Mouse (Mus musculus) splenic B cell, adult 2 months (primary cell): ENCODE results near the gene Adat3.
A peak's percentile ranks its signal among the peaks of the same experiment; 100 is the strongest.

Experiments
- DNase-seq: peaks from one replicate; pipeline ENCODE4 v3.0.0-alpha.2; 2011; ENCODE audit warnings: low read depth, low spot score
- H3K27me3 ChIP-seq: 2 replicates; pipeline ENCODE4 v1.6.1; 2012; ENCODE audit warnings: mild to moderate bottlenecking, low read length, moderate library complexity, mixed read lengths; ENCODE audit not compliant: control insufficient read depth, poor library complexity, insufficient read depth, severe bottlenecking
- H3K36me3 ChIP-seq: 2 replicates; pipeline ENCODE4 v1.6.1; 2012; ENCODE audit warnings: mild to moderate bottlenecking, low read length, moderate library complexity, mixed read lengths; ENCODE audit not compliant: control insufficient read depth, poor library complexity, insufficient read depth, severe bottlenecking

The Adat3 gene

GRCm38 (mm10) chr10:80602698-80603325, at the start of gene Adat3, which contains the start of gene Scamp4:
TSS of gene Adat3 (plus strand) at chr10:80602880.
TSS of gene Scamp4 (plus strand) at chr10:80602872.
- no peaks in the 10 kb centered on the region for H3K27me3 ChIP-seq
- peaks cover 3% of the 10 kb centered on the region for H3K36me3 ChIP-seq
- peak; percentile 95 for DNase-seq

GRCm38 (mm10) chr10:80553575-80553974, 49.1 kb upstream of the Adat3 start:
- DNase-seq, result no peak
- H3K36me3 ChIP-seq, result peaks cover 6% of the 10 kb centered on the region
- no peaks in the 10 kb centered on the region for H3K27me3 ChIP-seq

GRCm38 (mm10) chr10:80553997-80554396, 48.7 kb upstream of the Adat3 start:
- DNase-seq, result no peak
- H3K27me3 ChIP-seq, result no peaks in the 10 kb centered on the region
- H3K36me3 ChIP-seq, result peaks cover 6% of the 10 kb centered on the region

DNA sequence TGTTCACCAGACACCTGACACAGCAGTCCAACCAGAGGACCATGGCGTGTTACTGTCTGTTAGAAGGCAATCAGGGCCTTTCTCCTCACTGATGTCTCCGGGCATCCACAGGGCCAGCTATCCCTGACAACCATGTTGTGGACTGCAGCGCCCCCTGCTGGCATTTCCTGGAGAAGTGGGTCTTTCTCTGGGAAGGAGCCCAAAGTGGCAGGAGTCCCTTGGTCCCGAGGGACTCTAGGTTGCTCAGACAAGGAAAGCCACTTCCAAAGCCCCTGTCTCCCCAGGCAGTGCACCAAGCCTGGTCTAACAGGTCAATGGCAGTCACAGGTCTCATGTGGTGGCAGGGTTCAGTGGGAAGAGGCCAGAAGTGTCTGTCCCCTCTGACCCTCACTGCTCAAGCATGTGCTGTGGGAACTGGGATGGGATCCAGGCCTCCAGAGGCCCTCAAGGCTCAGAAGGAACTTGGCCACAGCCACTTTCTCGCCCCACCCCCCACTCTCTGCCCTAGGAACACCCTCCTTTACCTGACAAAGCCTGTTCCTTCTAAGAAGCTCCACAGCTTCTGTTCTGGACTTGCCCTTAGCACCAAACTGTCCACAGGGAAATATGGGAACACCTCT, 45.2 kb upstream of the Adat3 start:
- DNase-seq, result peak; percentile 65
- Histone ChIP-seq H3K27me3 (no peaks in the 10 kb centered on the region), H3K36me3 (no peaks in the 10 kb centered on the region; the same call in 1 of the 2 replicates)

DNA sequence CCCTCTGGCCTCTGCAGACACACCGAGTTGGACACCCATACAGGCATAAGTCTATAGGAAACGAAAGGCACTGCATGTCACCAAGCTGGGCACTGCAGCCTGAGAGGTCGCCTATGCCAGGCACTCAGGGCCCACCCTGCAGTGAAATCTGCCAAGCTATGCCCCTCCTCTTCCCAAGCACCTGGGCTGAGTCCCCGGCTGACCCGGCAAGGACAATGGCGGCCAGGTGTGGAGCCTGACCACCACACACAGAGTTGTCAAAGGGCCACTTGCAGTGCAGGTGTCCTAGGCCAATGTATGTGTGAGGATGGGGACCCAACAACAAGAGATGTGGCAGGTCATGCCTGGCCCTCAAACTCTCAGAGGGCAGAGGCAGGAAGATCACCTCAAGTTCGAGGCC, 43.2 kb upstream of the Adat3 start:
- H3K36me3 ChIP-seq, result no peaks in the 10 kb centered on the region

GRCm38 (mm10) chr10:80560621-80561020, 42.1 kb upstream of the Adat3 start:
- no peak for DNase-seq
- Histone ChIP-seq H3K36me3 (no peaks in the 10 kb centered on the region), H3K27me3 (no peaks in the 10 kb centered on the region)

More for the DNA sequence above, 43.2 kb upstream of the Adat3 start:
- no peak for DNase-seq
- H3K27me3 ChIP-seq, result no peaks in the 10 kb centered on the region

DNA sequence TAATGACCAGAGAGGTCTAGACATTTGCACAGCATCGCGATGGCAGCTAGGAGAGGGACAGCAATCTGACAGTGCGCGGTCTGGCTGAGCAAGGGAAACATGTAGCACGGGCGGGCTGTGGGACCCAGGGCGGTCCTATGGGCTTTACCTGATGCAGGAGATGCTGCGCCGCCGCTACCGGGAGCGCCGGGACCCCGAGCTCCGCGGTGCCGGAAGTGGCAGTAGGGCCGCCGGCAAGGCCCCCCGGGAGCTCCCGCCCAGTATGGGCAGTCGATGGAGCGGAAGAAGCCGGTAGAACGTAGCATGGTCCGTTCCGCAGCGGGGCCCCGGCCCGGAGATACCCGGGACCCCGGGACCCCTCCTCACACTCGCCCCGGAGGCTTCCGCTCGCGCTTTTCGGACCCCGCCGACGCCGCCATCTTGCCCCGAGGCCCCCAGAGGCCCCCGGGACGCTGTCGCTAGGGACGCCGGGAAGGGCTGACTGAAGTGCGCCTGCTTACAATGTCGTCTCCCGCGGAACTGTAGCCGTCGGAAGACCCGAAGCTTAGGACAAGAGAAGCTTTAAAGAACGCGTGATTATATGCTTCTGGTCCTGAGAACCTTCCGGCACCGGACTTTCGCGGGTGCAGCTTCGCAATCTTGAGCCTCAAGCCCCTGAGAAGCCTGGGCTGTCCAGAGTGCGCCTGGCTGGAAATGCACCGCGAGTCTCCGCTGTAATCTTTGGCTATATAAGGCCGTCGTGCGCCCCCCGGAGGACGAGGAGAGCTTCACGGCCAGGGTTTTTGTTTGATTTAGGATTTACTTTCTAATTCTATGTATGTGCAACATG, 41.4 kb upstream of the Adat3 start, which contains the start of gene Rexo1:
Rexo1 (minus strand) TSS at position 445 of the 829 bp plus-strand sequence.
- Histone ChIP-seq H3K27me3 (no peaks in the 10 kb centered on the region), H3K36me3 (no peaks in the 10 kb centered on the region)
- DNase-seq, result peak; percentile 95

DNA sequence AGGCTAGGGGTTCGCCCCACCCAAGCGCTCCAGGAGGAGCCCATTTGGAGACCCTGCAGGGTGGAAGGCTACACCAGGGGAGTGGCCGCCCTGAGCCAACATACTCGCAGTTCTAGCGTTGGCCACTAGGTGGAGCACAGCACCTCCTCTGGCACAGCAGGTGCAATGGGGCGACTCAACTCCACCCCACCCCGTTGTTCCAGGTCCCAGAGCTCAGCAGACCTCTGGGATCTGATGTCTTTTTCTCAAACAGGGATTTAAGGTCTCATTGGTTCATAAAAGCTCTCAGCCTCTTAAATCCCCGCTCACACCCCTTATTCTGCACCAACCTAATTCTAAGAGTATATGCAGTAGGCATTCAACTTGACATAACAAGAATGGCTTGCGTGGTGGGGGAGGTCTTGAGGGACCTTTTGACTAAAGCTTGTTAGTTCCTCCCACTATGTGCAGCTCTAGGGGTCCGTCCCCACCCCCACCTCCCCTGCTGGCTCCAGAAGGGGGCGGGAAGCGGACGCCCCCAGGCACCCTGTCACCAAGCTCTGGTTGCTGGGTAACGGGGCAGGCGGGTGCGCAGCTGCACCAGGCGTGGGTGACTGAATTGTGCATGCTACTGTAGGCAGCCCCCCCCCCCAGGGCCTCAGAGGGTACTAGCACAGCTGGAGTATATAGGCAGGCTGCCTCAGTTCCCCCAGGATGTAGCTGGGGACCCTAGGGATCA, 36.1 kb upstream of the Adat3 start:
- no peaks in the 10 kb centered on the region for H3K27me3 ChIP-seq
- DNase-seq, result peak; percentile 92
- peaks cover 3% of the 10 kb centered on the region; the same call in 1 of the 2 replicates for H3K36me3 ChIP-seq

DNA sequence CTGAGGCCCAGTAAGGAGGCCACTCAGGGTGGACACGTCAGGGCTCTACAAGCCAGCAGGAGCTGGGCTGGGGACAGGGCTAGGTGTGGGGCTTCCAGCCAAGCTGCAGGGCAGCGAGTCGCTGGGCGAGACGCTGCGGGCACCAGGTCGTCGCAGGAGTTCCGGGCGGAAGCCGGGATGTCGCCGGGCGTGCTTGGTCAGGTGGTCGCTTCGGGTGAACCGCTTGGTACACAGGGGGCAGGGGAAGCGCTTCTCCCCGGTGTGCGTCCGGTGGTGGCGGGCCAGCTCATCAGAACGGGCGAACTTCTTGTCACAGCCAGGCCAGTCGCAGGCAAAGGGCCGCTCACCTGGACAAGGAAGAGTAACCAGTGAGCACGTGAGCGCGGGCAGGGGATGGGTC, 33.8 kb upstream of the Adat3 start:
- Histone ChIP-seq H3K36me3 (peaks cover 3% of the 10 kb centered on the region; the same call in 1 of the 2 replicates), H3K27me3 (no peaks in the 10 kb centered on the region)
- no peak for DNase-seq

GRCm38 (mm10) chr10:80569664-80570066, 33.0 kb upstream of the Adat3 start:
- peak; percentile 75 for DNase-seq
- peaks cover 3% of the 10 kb centered on the region; the same call in 1 of the 2 replicates for H3K36me3 ChIP-seq
- no peaks in the 10 kb centered on the region for H3K27me3 ChIP-seq

DNA sequence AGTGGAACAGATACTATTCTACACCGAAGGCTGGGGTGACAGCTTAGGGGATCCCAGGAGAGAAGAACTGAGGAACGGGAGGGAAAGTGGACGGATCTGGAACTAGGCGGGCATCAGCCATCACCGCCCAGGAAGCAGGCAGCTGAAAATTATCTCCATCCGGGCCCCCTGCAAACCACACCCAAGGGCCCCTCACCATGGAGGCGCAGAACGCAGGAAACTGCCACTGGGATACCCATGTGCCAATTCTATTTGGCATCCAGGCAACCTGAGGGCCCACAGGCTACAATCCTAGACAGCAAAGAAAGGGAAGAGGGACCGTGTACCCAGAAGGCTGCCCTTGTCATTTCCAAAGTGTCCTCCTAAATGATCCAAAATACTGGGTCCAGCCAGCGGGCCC, 32.3 kb upstream of the Adat3 start:
- Histone ChIP-seq H3K36me3 (peaks cover 3% of the 10 kb centered on the region; the same call in 1 of the 2 replicates), H3K27me3 (no peaks in the 10 kb centered on the region)
- DNase-seq, result no peak

- Histone ChIP-seq H3K36me3 (peaks cover 3% of the 10 kb centered on the region; the same call in 1 of the 2 replicates), H3K27me3 (no peaks in the 10 kb centered on the region)
- DNase-seq, result peak; percentile 74
Observed at GRCm38 (mm10) chr10:80570871-80571836, 31.5 kb upstream of the Adat3 start.

- Histone ChIP-seq H3K27me3 (no peaks in the 10 kb centered on the region), H3K36me3 (peaks cover 3% of the 10 kb centered on the region; the same call in 1 of the 2 replicates)
- no peak for DNase-seq
Observed at GRCm38 (mm10) chr10:80572477-80572876, 30.2 kb upstream of the Adat3 start.
